Mouse (Mus musculus) embryonic facial prominence, embryonic 14.5 days (tissue): ENCODE results near the gene P2ry6. TPM values are rescaled to one million over a fixed set of nuclear protein-coding genes. Genes with fewer than 3 reads are reported as not detected.
A peak's percentile ranks its signal among the peaks of the same experiment; 100 is the strongest.

Experiments used
- ATAC-seq: fragments of 200-750 bp; cut with Nextera tagmentation; 2 replicates; pipeline ENCODE4 v1.8.0; 2017; ENCODE audit warnings: low read depth, moderate number of reproducible peaks, moderate TSS enrichment
- DNase-seq: peaks from one replicate; pipeline ENCODE4 v3.0.0-alpha.2; 2015; ENCODE audit warnings: low spot score
- H3K27ac ChIP-seq: fragments of 300-500 bp; sonication (generic); replicated peaks from 2 replicates; pipeline ENCODE4 v1.5.1; 2014; ENCODE audit warnings: low read depth, mild to moderate bottlenecking, low read length, moderate library complexity
- H3K27me3 ChIP-seq: fragments of 300-500 bp; sonication (generic); replicated peaks from 2 replicates; pipeline ENCODE4 v1.6.1; 2014; ENCODE audit warnings: low read length; ENCODE audit not compliant: control insufficient read depth, insufficient read depth
- H3K36me3 ChIP-seq: fragments of 300-500 bp; sonication (generic); 2 replicates; pipeline ENCODE4 v1.6.1; 2014; ENCODE audit warnings: low read length, mixed read lengths; ENCODE audit not compliant: control insufficient read depth, insufficient read depth
- H3K4me1 ChIP-seq: fragments of 300-500 bp; sonication (generic); 2 replicates; pipeline ENCODE4 v1.6.1; 2014; ENCODE audit warnings: antibody characterized with exemption, low read length; ENCODE audit not compliant: control insufficient read depth, insufficient read depth
- H3K4me2 ChIP-seq: fragments of 300-500 bp; sonication (generic); 2 replicates; pipeline ENCODE4 v1.6.1; 2014; ENCODE audit warnings: low read depth, mild to moderate bottlenecking, low read length, moderate library complexity, mixed read lengths
- H3K4me3 ChIP-seq: fragments of 300-500 bp; sonication (generic); 2 replicates; pipeline ENCODE4 v1.5.1; 2014; ENCODE audit warnings: low read depth, mild to moderate bottlenecking, low read length
- H3K9ac ChIP-seq: fragments of 300-500 bp; sonication (generic); 2 replicates; pipeline ENCODE4 v1.6.1; 2014; ENCODE audit warnings: low read depth, mild to moderate bottlenecking, low read length, moderate library complexity, mixed read lengths
- H3K9me3 ChIP-seq: fragments of 300-500 bp; sonication (generic); 2 replicates; pipeline ENCODE4 v1.6.1; 2016; ENCODE audit warnings: low read length; ENCODE audit not compliant: control insufficient read depth
- WGBS: fragments of 180-500 bp; shearing (Covaris S2); extraction: QIAGEN DNeasy Blood & Tissue Kit; methylation state at CpG from one replicate; pipeline ENCODE4 v1.1.7; 2014; 5-methylcytosine and 5-hydroxymethylcytosine counted together
- polyA plus RNA-seq: library from polyadenylated mRNA; unstranded; fragments of >200 nt; fragmentation: Nextera tagmentation; extraction: Ambion mirVana; gene quantifications from 2 replicates; pipeline ENCODE4 v1.2.1, GENCODE M21; 2014

The P2ry6 gene
- polyA plus RNA-seq, 1 experiment from 2014 or later: 7.3 TPM

DNA sequence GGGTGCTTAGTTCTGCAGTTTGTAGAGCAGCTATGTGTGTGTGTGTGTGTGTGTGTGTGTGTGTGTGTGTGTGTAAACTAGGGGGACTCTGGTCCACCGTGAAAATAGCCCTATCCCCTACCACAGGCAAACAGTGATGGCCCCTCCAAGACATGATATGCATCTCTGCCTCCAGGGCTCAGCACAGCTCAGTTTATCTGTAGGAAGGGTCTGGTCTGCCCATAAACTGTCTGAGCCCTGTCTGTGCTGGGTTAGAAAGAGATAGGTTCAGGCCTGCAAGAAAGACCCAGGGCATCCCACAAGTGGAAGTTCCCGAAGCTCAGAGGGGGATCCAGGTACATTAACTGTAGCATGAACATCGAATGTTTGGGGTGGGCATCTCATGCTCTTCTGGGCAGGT is 21.5 kb upstream of the P2ry6 start:
- no peaks in the 10 kb centered on the region for H3K27me3 ChIP-seq
- H3K36me3 ChIP-seq: no peaks in the 10 kb centered on the region
- no peak overlapping the region for H3K27ac ChIP-seq
- 80% methylated on average over 3 of the region's 3 CpGs for WGBS
- no peaks in the 10 kb centered on the region for H3K9me3 ChIP-seq
- H3K4me2 ChIP-seq: no peak overlapping the region
- H3K9ac ChIP-seq: no peak overlapping the region
- ATAC-seq (no peak), DNase-seq (no peak)
- H3K4me3 ChIP-seq: no peak overlapping the region
- no peaks in the 10 kb centered on the region for H3K4me1 ChIP-seq

DNA sequence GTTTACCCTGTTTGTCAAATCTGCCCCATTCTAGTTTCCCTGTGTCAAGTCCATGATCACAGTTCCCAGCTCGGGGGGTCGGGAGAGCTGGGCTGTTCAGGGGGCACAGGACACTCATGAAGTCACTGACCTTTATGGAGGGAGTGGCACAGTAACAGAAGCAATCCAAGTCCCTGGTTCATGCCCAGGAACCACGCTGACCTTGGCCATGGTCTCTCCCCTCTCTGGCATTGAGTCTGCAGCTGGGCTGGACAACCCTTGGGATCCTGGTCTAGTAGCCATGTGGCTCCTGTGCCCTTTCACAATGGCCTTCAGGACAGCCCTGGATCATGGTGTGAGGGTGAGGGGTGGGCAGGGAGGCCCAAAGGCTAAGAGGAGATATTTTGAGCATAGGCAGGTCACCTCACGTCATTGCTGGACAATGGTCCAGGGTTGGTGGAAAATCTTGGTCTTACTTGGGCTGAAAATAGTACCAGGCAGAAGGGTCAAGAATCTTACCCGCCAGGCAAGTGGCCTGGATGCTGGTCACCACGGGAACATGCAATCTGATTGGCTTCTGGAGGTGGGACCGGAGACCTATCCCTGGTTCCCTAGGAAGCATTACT is 20.9 kb upstream of the P2ry6 start:
- H3K4me2 ChIP-seq: no peak overlapping the region
- H3K9me3 ChIP-seq: no peaks in the 10 kb centered on the region
- no peak overlapping the region for H3K27ac ChIP-seq
- no peaks in the 10 kb centered on the region for H3K4me1 ChIP-seq
- ATAC-seq (no peak), DNase-seq (no peak)
- H3K36me3 ChIP-seq: no peaks in the 10 kb centered on the region
- 87% methylated on average over 7 of the region's 7 CpGs for WGBS
- H3K9ac ChIP-seq: no peak overlapping the region
- no peak overlapping the region for H3K4me3 ChIP-seq
- H3K27me3 ChIP-seq: no peaks in the 10 kb centered on the region

DNA sequence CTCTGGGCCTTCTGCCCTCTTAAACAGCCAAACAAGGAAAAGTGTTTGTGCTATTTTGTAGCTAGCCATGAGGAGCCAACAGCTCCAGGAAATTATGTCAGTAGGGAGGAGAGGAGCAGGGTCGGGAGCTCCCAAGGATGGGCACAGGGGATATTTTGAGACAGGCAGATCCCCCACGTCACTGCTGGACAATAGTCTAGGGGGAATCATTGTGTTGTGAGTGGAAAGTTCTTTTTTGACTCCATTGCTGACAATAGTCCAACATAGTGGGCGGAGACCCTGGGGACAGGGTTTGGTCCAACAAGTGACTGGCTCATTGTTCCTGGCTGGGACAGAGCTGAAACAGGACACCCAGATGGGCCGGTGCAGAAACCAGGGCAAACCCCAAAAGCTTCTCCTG is 18.7 kb upstream of the P2ry6 start:
- H3K9ac ChIP-seq: no peak overlapping the region
- 50% methylated on average over 4 of the region's 4 CpGs for WGBS
- ATAC-seq (no peak), DNase-seq (no peak)
- no peaks in the 10 kb centered on the region for H3K36me3 ChIP-seq
- no peaks in the 10 kb centered on the region for H3K9me3 ChIP-seq
- no peaks in the 10 kb centered on the region for H3K4me1 ChIP-seq
- H3K4me2 ChIP-seq: no peak overlapping the region
- H3K27me3 ChIP-seq: no peaks in the 10 kb centered on the region
- no peak overlapping the region for H3K4me3 ChIP-seq
- no peak overlapping the region for H3K27ac ChIP-seq

DNA sequence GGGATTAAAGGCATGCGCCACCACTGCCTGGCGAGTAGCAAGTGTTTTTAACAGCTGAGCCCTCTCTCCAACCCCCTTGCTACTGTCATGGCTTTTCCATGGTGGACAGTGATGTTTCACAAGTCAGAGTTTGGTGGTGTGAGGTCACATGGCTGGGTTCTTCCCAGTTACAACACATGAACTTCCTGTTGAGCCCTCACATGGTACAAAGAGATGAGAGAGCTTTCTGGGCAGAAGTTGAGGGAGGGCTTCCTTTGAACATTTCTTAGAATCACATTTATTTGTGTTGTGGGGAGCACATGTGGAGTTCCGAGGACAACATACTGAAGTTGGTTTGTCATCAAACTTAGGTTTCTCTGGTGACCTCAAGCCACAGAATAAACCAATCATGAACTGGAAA is 17.5 kb upstream of the P2ry6 start:
- Histone ChIP-seq H3K27ac (no peak overlapping the region), H3K4me1 (no peaks in the 10 kb centered on the region), H3K36me3 (no peaks in the 10 kb centered on the region), H3K9ac (no peak overlapping the region), H3K27me3 (no peaks in the 10 kb centered on the region), H3K9me3 (no peaks in the 10 kb centered on the region), H3K4me2 (no peak overlapping the region), H3K4me3 (no peak overlapping the region)
- WGBS: 78% methylated on average over 3 of the region's 3 CpGs
- no peak for ATAC-seq
- DNase-seq: no peak

DNA sequence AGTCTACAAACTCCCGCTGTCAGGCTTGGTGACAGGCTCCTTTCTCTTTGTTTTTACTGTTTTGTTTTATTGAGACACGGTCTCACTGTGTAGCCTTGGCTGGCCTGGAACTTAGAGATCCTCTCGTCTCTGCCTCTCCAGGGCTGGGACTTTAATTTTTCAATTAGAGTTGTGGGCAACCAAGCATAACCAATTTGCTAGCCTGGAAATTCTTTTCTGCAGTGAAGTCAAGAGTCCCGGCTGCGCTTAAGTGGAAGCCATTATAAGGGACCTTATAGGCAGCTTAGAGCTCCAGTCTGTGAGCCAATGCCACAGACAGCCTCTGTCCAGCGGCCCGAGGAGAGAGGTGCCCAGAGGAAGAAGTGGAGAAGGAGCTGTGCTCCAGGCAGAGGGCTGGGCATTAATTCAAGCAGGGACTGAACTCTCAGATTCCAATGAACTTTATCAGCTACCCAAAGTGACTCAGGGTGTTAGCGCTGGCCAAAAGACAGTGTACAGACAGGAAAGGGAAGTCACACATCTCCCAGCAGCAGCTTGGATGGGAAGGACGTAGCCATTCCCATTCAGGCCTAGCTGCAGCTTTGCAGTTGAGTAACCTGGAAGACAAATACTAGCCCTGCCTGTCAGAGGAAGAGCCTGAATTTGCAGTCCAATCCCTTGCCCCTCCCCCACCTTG is 16.3 kb upstream of the P2ry6 start:
- no peaks in the 10 kb centered on the region for H3K27me3 ChIP-seq
- H3K4me3 ChIP-seq: no peak overlapping the region
- H3K9ac ChIP-seq: no peak overlapping the region
- no peaks in the 10 kb centered on the region for H3K9me3 ChIP-seq
- H3K4me1 ChIP-seq: no peaks in the 10 kb centered on the region
- DNase-seq (no peak), ATAC-seq (no peak)
- H3K36me3 ChIP-seq: no peaks in the 10 kb centered on the region
- 44% methylated on average over 9 of the region's 9 CpGs for WGBS
- no peak overlapping the region for H3K4me2 ChIP-seq
- H3K27ac ChIP-seq: no peak overlapping the region

DNA sequence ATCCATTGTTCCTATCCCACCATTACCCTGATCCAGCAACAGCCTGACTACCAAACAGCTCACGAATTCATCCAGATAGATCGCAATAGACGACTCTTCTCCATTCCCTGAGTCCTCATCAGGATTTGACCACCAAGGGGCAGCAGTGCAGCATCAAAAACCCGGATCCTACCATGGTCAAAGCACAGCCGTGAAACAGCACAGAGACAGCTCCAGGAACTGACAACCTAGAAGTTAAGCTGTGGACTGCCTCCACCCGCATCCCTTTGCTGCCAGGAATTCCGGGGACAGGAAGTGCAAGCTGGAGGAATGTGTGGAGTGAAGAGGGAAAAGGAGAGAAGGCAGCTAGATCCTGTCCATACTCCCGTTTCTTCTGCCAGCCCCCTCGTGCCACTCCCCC is 13.6 kb upstream of the P2ry6 start:
- WGBS: 9% methylated on average over 9 of the region's 9 CpGs

DNA sequence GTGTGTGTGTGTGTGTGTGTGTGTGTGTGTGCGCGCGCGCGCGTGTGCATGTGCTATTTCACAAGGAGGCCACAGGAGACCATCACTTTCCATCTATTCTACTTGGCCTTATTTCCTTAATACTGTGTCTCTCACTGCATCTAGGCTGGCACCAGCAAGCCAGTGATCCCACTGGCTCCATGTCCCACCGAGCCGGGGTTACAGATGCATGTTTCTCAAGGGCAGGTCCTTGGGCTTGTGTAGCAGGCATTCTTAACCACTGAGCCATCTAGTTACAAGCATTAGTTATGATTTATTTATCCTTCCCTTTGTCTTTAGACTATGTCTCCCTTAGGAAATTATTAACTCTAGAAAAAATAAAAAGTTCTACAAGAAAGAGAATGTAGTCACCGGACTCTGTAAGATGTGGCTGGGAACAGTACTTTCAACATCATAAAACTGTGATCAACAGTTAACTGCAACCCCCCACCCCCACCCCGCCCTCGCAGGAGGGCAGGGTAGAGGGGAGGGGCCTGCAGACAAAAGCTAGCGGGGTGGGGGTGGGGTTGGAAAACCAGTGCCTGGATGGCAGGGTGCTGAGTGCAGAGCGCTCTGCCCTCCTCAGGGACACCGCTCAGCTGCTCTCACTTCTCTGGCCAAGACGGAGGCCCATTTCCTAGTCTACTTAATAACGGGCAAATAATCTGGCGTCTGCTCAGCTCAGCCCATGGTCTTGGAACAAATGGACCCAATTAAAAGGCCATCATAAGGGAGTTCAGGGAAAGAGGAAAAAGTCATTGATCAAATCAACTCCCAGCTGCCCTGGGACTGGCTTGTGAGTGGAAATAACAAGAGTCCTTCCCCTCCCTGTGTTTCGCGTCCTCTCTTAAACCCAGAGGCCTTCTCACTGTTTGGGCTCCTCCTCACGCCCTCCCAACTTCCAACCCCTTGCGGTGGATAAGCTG is 10.3 kb upstream of the P2ry6 start:
- WGBS: 40% methylated on average over 21 of the region's 21 CpGs
- Histone ChIP-seq H3K36me3 (no peaks in the 10 kb centered on the region), H3K27ac (no peak overlapping the region), H3K9me3 (no peaks in the 10 kb centered on the region), H3K27me3 (no peaks in the 10 kb centered on the region), H3K4me3 (no peak overlapping the region), H3K4me1 (0 out of 2 replicates have a peak, but pooled peaks cover 7% of the 10 kb centered on the region), H3K4me2 (0 out of 2 replicates have a peak overlapping the region, but pooled peaks have one; percentile 35), H3K9ac (no peak overlapping the region; the same call in 1 of the 2 replicates)
- DNase-seq (peak; percentile 34), ATAC-seq (peak; percentile 64)

More for the DNA sequence above, 13.6 kb upstream of the P2ry6 start:
- H3K4me3 ChIP-seq: no peak overlapping the region
- peak; percentile 74 for ATAC-seq
- H3K9ac ChIP-seq: no peak overlapping the region
- DNase-seq: peak; percentile 85
- H3K27ac ChIP-seq: no peak overlapping the region
- H3K9me3 ChIP-seq: no peaks in the 10 kb centered on the region
- H3K4me2 ChIP-seq: 0 out of 2 replicates have a peak overlapping the region, but pooled peaks have one; percentile 2
- no peaks in the 10 kb centered on the region for H3K36me3 ChIP-seq
- H3K27me3 ChIP-seq: no peaks in the 10 kb centered on the region
- H3K4me1 ChIP-seq: 0 out of 2 replicates have a peak, but pooled peaks cover 7% of the 10 kb centered on the region

DNA sequence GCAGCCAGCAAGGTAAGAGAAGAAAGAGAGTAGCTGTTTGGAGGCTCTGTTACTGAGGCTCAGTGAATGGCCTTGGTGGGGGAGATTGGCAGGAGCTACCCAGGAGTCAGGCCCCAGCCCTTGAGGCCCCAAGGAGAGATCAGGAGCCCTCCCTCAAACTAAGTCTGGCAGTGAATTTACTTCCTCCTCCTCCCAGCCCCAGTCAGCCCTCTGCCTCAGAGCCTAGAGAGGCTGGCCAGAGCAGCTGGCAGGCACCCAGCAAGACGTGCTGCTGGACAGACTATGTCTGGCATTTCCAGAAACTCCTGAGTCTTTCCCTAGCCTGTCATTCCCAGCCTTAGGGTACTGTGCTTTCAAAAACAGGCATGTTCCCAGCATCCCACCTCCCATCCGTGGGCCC is 4.7 kb upstream of the P2ry6 start:
- Histone ChIP-seq H3K36me3 (no peaks in the 10 kb centered on the region), H3K9me3 (no peaks in the 10 kb centered on the region), H3K4me3 (no peak overlapping the region), H3K27me3 (peaks cover 10% of the 10 kb centered on the region), H3K4me2 (no peak overlapping the region), H3K9ac (no peak overlapping the region), H3K27ac (no peak overlapping the region), H3K4me1 (peaks cover 16% of the 10 kb centered on the region)
- WGBS: 28% methylated on average over 2 of the region's 2 CpGs
- DNase-seq (peak; percentile 68), ATAC-seq (peak; percentile 47; the same call in 1 of the 2 replicates)
